Mouse (Mus musculus): ENCODE measurements at regions not wholly inside any gene's neighbourhood (a gene's known extent, or its start where the extent isn't known, plus 50 kb on each side); places are given as distances from the start of the nearest gene placed in this dataset.
A peak's percentile ranks its signal among the peaks of the same experiment; 100 is the strongest.

- peak; percentile 80 for DNase-seq (ENCODE audit: low spot score)
Measured at GRCm38 (mm10) chr2:71690277-71691161, 54.9 kb upstream of the Itga6 start.

DNA sequence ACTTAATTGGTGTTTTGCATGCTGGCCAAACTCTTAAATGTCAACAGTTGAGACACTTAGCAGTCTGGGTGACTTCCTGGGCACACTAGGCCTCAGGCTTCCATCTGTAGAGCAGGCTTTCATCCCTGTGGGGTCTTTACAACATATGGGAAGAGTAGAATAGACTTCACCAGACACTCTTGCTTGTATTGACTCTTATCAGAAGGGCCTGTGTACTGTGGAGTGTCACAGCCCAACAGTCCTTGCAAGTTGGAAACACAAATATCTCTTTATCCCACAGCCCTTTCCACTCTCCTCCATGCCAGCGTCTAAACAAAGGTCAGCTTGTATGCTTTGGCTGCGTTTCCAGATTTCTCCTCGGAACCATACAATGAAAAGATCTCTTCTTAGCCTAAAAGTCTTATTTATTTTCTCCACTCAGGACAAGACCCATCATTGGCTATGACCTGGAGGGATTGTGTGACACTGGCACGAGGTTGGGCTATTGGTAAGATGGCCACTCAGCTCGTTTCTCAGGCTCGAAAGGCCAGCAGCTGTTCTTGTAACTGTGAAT is 50.6 kb upstream of the Itga6 start:
- no peak for DNase-seq (ENCODE audit: low spot score)
